Mouse (Mus musculus) cerebellum, adult 8-10 months (tissue): Measurements from ENCODE around the gene H2-T24.
A peak's percentile ranks its signal among the peaks of the same experiment; 100 is the strongest.

Source experiments
- DNase-seq: peaks from one replicate; pipeline ENCODE4 v3.0.0; 2022

H2-T24 gene

GRCm38 (mm10) chr17:35980363-35980754 lies 40.0 kb downstream of the H2-T24 start:
- DNase-seq = peak; percentile 74

- DNase-seq = peak; percentile 92
Observed at GRCm38 (mm10) chr17:35979401-35980362, 40.7 kb downstream of the H2-T24 start, which contains the start of the genes Gnl1 and Prr3. Gnl1 (plus strand) TSS chr17:35979851. Prr3 (minus strand) TSS chr17:35980236.

GRCm38 (mm10) chr17:35978811-35979400 lies 41.5 kb downstream of the H2-T24 start:
- no peak for DNase-seq

- DNase-seq = no peak
Observed at GRCm38 (mm10) chr17:35972131-35972530, 48.2 kb downstream of the H2-T24 start.

GRCm38 (mm10) chr17:35969418-35970389 lies 50.7 kb downstream of the H2-T24 start, which contains the start of gene Abcf1:
Abcf1 (minus strand) TSS chr17:35969761.
- peak; percentile 99 for DNase-seq

- DNase-seq = no peak
Observed at GRCm38 (mm10) chr17:35967621-35968020, 52.7 kb downstream of the H2-T24 start.

- no peak for DNase-seq
Observed at GRCm38 (mm10) chr17:35963279-35963678, 57.1 kb downstream of the H2-T24 start.

- DNase-seq = no peak
Observed at GRCm38 (mm10) chr17:35958533-35959223, 61.7 kb downstream of the H2-T24 start.
